Mouse (Mus musculus): ENCODE results near the gene Tecta.

Tecta gene

DNA sequence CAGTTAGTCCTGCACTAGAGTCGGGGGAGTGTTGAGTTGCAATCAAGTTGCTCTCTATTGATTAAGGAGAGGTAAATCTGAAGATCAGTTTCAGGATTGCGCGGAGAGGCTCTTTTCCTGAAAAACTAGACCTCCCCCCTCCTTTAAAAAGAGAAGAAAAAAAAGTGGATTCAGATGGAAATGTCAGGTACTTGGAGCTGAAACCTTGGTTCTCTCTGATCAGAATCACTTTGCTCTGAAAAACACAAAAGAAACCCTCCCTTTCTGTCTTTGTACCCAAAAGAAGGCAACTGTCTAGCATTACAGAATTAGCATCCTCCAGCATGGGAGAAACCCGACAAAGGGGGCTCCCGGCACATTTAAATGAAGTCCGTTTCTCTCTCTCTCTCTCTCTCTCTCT, at the start of gene Tecta:
TSS of gene Tecta (minus strand) at position 101 of the 400 bp plus-strand sequence.
- DNase-seq (ENCODE audit: extremely low read depth, insufficient read length, low spot score), result no peak

DNA sequence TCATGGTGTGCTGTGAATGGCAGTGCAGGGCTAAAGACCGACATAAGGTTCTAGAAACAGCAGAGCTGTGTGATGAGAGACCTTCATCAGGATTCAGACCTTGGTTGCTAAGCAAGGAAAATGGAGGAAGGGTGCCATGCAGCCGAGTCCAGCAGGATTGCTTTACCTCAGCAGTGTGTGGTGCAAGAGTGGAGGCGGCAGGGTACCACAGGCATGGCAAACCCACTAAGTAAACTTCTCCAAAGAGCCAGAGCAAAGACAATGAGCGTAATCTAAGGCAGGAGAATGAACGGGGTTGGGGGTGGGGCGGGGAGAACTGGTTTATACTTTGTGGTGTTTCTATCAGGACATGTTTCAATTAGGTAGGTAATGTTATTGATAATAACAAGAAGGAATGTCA, 49.3 kb upstream of the Tecta start:
- no peak for DNase-seq (ENCODE audit: extremely low read depth, insufficient read length, low spot score)

DNA sequence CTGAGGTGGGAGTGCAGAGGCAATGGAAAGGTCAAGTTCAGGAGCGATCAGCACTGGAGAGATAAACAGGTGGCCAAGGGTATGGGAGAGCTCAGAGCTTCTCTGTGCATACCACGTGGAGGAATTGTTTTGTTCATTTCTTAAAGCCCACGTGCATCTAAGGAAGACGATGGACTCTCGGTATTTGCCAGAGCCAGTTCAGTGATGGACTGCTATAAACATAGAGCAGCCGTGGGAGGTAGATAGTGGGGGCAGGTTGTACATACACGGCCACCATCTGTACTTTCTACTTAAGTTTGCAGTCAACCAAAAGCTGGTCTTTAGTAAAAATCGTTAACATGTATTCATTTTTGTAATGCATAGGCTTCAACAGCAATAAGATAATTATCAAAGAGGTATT, 42.4 kb upstream of the Tecta start:
- no peak for DNase-seq (ENCODE audit: extremely low read depth, insufficient read length, low spot score)

DNA sequence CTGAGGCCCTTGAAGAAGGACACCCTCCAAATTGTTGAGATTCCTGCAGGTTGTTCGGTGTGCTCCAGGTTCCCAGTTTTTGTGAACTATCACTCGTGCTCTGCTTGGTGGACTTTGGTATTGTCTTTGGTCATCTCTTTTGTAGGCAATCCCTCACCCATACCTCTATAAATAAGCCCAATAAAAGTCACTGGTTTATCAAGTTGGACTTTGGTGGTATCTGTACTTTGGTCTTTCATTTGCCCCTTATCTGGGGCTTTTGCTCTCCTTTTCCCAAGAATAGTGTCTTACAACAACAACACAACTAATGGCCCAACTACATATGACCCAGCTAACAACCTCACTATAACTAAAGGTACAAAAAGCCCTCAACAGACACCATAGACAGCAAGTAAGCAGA, 41.5 kb upstream of the Tecta start:
- no peak for DNase-seq (ENCODE audit: extremely low read depth, insufficient read length, low spot score)

DNA sequence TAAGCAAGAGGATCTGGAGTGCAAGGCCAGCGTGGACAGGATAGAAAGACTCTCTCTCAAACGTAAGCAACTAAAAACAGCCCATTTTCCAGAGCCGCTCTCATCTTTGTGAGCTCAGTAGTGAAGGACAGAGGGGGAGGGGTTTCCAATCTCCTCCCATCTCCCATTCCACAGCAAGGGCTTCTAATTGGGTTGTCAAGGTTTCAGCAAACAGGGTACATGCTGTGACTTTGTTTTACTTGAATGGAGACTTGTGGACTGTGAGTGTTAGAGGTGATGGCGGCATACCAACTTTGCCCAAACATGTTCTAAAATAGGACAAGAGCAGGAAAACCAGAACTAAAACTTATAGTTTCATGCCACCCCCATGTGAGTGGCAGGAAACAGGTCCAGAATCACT, 39.7 kb upstream of the Tecta start:
- no peak for DNase-seq (ENCODE audit: extremely low read depth, insufficient read length, low spot score)

DNA sequence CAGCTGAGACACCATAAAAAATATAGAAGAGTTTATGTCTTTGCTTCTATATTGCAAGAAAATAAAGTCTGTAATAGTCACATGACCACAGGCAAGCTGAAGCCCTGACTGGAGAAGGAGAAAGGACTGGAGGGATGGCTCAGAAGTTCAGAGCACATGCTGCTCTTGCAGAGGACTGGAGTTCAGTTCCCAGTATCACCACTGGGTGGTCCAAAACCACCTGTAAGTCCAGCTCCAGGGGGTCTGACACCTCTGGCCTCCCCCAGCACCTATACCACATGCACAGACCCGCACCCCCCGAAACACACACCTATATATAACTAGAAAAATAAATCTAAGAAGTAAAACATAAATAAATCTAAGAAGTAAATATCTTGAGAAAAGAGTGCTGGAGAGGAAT, 32.4 kb upstream of the Tecta start:
- DNase-seq (ENCODE audit: extremely low read depth, insufficient read length, low spot score), result no peak

DNA sequence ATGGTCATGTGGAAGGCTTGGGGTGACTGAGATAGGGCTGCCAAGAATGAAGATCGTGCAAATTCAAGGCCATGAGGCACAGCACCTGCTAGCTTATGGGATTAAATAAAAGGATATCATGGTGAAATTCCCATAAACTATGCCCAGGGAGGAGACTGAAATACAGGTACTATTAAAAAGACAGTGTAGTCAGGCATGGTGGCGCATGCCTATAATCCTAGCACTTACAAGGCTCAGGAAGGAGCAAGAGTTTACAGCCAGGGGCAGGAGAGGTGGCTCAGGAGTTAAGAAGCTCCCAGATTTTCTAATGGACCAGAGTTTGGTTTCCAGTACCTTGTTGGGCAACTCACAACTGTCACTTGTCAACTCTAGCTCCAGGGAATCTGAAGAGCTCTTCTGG, 31.9 kb upstream of the Tecta start:
- DNase-seq (ENCODE audit: extremely low read depth, insufficient read length, low spot score), result no peak

DNA sequence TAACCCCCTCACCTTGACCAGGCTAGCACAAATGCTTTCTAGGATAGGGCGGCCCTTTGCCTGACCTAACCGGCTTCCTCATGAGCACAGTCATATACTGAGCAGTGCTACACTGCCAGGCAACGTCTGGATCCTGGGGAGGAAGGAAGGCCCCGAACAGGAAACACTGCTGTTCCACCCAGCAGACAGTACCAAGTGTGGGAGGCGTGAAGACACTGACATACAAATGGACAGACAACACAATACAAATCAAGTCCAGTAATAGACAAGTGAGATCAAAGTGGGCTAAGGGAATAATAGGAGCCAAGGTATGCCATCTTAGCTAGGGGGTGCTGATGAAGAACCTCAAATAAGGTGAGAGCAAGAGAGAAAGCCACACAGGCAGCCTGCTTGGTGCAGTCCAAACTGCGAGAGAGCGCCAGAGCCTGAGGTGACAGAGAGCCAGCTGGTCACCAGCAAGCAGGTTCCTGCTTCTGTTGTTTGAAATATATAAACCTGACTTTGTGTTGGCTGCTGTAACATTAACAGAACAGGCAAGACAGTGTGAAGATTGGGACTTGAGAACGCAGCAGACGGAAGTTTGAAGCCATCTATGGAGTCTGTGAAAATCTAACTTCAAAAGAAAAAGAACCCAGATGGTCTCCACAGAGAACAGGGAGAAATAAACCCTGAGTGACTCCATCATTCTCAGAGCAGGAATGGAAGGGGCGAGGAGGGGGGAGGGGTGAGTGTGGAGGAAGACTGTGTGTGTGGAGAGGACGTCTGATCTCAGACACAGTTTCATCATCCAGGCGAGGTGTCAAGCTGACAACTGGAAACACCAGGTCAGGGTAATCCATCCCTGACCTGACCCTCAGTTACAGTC, 28.6 kb upstream of the Tecta start:
- no peak for DNase-seq (ENCODE audit: extremely low read depth, insufficient read length, low spot score)

DNA sequence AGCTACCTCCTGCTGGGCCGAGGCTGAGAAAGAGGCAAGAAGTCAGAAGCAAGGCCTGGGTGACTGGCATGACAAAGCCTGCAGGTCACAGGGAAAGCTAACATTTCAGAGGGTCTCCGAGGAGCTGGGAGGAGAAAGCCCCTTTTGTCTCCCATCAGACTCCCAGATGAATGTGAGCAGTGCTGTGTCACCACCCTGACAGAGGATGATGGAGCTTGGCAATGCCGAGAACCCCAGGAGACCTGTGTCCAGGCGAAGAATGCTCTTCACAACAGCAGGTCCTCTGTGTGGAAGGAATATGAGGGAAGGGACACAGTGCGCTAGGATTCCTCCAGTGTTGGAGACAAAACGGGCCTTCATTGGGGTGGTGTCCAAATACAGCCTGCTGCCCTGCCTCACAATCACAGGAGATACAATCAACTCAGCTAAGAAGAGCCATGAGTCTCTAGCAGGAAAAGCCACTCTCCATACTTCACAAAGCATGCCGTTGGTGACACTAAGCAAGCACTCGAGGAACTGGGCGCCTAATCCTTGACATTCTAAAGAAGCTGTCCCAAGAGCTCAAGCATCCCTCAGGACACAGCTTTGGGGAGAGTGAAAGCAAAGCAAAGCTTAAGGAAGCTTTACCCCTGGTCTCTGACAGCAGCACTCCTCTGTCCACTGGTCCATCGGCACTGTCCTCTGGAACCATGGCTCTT, 27.1 kb upstream of the Tecta start:
- no peak for DNase-seq (ENCODE audit: extremely low read depth, insufficient read length, low spot score)

DNA sequence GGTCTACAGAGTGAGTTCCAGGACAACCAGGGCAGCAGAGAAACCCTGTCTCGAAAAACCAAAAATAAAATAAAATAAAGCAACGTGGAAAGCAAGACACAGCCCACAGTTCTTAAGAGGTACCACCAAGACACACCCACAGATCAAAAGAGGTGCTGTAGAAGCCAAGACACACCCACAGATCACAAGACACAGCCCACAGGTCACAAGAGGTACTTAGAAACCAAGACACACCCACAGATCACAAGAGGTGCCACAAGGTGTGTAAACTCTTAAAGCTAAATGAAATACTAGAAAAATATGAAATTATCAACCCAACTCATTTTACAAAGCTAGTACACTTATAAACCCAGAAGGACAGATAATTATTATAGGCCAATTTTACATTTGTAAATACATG, 23.9 kb upstream of the Tecta start:
- DNase-seq (ENCODE audit: extremely low read depth, insufficient read length, low spot score), result no peak

DNA sequence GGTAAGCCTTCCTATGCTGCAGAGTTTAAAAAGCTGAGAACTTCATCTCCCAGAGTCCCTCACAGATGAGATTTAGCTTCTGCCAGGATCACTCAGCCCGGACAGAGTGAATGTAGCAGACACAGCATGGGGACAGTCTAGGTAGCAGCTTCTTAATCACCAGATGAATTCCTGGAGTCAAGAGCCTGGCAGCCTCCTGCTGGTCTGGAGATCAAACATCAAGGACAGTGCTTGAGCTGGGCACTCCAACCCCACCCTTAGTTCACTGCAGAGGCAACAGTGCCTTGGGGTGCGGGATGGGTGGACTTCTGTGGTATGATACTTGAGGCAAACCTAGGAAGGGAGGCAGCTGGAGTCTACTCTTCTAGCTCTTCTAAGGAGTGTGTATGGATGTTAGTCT, 20.0 kb upstream of the Tecta start:
- no peak for DNase-seq (ENCODE audit: extremely low read depth, insufficient read length, low spot score)

DNA sequence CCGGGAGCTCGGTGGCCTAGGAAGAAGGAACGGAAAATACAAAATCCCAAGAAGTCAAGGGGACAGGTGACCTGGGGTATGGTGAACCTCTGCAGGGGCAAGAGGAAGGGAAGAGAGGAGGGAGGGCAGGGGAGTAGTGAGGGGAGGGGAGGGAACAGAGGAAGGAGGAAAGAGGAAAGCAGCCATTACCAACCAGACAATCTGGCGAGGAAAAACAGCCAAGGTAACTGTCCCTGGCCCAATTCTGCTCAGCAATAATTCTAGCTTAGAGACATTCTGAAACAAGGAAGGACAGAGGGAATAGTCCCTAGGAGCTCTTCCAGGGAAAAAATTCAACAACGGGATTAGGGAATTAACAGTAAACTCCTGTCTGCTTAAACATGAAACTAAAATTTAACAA, 19.1 kb upstream of the Tecta start:
- no peak for DNase-seq (ENCODE audit: extremely low read depth, insufficient read length, low spot score)

DNA sequence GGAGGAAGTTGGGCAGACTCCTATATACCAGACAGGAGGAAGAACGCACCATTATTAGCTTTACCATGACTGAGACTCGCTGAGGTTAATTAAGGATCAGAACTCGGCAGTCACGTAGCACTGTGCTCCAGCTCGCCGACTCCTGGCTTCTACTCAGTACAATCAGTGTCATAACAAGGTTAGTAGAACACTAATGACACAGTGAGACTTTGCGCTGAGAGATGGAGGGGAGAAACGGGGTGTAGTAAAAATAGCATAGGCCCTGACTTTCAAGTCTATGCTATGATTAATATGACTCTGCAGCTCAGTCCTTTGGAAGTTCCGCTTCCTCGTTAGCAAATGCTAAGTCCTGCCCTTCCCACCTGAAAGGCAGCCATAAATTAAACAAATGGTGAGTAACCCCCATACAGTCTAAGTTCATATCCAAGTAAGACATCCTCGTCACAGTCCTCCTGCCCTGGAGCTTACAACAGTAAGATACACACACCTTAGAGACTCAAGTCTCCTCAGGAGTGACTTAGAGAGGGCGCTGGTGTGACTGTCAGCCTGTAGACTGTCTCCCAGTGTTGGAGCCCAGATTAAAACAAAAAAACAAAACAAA, 17.7 kb upstream of the Tecta start:
- no peak for DNase-seq (ENCODE audit: extremely low read depth, insufficient read length, low spot score)

DNA sequence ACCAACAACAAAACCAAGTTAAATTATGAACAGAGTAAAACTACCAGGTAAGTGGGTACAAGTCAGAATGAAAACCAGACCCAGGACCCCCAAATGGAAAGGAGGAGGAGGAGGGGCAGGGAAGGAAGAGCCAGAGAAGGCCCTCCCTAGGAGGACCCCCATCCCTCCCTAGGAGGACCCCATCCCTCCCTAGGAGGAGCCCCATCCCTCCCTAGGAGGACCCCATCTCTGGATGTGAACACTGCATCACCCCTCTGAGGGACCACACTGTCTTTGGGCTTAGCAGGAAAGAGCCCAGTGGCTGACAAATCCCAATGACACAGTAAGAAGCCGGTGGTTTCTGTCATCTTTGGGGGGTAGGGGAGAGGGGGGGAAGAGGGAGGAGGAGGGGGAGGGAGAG, 15.5 kb upstream of the Tecta start:
- DNase-seq (ENCODE audit: extremely low read depth, insufficient read length, low spot score), result no peak

DNA sequence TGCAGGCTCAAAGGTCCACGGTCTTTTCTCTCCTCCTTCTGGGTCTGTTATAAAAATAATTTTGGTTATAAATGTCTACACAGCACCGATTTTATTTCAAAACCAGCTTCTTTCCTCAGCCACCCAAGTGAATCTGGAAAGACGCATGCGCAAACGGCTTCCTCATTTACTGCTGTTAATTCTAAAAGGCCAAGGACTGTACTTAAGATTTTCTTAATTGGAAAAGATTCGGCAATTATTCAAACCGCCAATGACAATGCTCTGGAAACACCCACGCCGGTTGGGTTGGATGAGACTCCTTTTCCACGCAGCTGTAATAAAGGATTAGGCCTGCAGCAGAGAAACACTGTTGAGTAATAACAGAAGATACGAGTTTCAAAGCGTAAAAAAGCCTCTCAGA, 13.6 kb upstream of the Tecta start:
- DNase-seq (ENCODE audit: extremely low read depth, insufficient read length, low spot score), result no peak

DNA sequence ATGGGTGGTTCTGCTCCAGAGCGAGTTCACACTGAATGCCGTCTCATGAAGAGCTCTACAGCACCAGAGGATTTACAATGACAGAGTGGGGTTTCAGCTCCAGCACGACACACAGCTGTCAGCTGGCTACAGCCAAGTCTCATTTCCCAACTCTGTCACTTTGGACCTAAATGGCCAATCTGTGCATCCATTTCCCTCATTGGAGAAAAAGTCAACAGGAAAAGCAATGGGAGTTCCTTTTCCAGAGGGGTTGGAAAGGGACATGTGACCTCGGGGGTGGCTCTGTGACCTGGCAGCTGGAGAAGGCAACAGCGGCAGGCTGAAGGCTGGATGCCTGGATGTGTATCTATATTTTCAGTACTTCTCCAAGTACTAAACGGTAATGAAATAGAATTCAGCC, 11.6 kb upstream of the Tecta start:
- DNase-seq (ENCODE audit: extremely low read depth, insufficient read length, low spot score), result no peak

DNA sequence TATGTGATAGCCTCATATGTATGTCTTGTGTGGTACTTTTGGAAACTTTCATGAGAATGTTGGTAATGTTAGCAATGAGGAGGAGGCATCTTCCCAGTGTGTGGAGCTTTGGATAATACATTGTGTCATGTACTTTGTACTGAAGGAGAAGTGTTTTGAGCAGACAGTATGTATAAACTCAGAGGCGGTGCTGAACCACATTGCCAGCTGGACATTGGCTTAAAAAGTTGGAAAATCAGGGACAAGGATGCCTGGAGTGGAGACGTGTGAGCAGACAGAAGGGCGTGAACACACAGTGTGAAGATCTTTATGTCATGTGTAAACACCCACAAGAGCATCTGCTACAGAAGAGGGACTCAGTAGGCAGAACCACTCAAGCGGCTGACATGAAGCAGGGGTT, 6.0 kb upstream of the Tecta start:
- no peak for DNase-seq (ENCODE audit: extremely low read depth, insufficient read length, low spot score)

DNA sequence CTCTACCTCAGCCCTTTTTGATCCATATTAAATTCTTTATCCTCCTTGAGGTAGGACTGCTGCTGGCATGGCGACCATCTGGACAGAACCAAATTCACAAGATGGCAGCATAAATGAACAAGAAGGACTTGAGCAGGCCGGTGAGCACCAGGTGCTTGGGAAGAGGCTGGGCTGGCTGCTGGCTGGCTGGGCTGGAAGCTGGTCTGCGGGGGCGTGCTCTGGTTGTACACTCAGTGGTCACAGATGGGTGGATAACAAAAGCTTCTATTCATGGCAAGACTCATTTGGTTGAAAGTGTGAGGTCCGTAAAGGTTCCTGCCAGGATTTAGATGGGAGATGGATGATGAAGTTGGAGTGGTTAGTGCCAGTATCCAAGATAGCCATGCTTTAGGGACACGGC, 1.8 kb upstream of the Tecta start:
- DNase-seq (ENCODE audit: extremely low read depth, insufficient read length, low spot score), result no peak

DNA sequence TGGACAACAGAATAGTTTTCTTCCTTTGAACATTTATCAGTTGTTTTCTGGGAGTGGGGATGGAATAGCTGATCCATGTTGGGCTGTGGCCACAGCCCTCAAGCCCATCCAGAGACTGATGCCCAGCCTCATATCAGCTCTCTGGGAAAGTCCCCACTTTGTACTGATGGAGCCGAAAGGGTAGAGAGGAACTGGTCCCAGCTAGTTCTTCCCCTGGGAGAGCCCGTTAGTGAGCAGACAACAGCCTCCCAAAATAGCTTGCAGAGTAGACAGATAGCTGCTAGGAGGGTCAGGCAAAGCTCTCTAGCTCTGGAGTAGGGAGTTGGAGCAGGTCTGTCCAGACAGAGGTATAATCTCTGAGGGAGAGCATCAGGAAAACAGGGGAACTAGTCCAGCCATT, 3.6 kb downstream of the Tecta start:
- no peak for DNase-seq (ENCODE audit: extremely low read depth, insufficient read length, low spot score)

DNA sequence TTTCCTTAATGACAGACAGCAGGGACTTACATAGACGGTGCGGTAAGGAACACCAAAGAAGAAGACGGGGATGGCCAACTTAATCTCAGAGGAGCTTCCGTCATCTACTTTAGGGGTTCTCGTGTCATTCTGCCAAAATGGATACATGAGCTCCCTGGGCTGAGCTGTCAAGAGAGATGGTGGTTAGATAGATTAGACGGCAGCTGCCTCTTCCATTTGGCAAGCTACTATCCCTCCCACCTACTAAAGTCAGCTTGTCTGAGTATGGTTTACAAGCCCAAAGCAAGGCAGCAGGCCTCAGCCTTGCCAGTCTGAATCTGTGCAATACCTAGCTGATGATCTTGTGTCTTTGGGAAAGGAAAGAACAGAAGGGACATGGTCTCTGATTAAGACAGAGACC, 4.8 kb downstream of the Tecta start:
- no peak for DNase-seq (ENCODE audit: extremely low read depth, insufficient read length, low spot score)

DNA sequence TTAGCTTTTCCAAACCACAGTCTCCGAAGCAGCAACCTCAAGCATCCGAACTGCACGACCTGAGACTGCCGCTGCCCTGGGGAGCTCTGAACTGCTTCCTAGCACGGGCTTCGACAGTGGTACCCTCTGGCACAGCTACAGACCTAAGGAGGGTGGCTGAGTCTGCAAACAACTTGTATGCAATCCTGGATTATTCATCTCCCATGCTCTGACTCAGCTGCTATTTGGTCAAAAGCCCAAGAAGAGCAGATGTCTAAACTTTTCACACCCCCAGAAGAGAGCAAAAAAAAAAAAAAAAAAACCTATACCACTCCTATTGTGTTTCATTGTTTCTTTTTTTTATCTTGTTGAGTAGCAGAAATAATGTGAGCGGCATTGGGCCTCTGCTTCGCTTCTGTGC, 5.4 kb downstream of the Tecta start:
- DNase-seq (ENCODE audit: extremely low read depth, insufficient read length, low spot score), result peak; percentile 59

DNA sequence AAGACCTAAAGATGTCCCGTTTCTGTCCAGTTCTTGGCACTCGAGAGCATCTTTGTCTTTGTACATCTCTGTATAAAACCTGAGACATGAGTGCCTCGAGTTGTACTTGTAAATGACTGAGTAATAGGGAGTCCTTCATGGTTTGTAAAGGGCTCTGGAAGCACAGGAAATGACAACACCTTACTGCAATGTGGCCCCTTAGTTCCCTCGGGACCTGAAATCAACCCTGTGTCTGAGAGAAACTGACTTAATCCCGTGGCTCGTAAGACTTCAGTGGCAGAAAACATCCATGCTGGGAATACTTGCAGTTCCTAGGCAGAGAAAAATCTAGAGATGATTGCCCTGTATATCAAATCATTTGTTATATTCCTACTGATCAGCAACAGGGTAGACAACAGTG, 6.8 kb downstream of the Tecta start:
- peak; percentile 71 for DNase-seq (ENCODE audit: extremely low read depth, insufficient read length, low spot score)

All from 3134 (cell line).